Comparison of ENCODE assay signal across 14 mouse cellular contexts in the genomic region with DNA sequence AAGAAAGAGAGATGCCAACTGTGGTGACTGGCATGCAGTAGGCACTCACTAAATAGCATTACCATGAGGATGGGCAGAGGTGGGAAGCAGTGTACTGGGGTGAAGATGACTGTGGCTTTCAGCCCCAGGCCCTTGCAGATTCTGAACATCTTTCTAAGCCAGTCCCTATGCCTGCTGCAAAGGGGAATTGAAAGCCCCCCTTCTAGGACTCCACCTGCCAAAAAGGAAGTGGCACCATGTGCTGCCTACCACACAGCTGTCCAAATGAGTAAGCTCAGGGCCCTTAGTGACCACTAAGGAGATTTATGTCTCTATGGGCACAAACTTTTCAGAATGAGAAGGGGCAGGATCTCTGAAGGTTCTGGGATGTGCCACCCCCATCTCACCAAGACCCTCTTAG. TPM values are rescaled to one million over a fixed set of nuclear protein-coding genes. Genes with fewer than 3 reads are reported as not detected.
DNase-seq lines count a peak whose midpoint lies in the region; ATAC-seq and TF ChIP-seq lines count a peak whose summit lies in the region.
"Had no signal": no experiment of that assay in that cellular context is flagged by ENCODE, and none has a peak within 500 bp of the region (broad histone marks: within the 10 kb centered on the region; RNA-seq: fewer than 3 reads in every experiment).

No protein-coding gene starts in this region.

- H3K9me3 ChIP-seq in forebrain, embryonic 13.5 days (replicated peaks) = 0 out of 2 replicates have a peak, but pooled peaks cover 5% of the 10 kb centered on the region
- H3K9me3 ChIP-seq in forebrain, postnatal 0 days (ENCODE audit: low read length) = 0 out of 2 replicates have a peak, but pooled peaks cover 6% of the 10 kb centered on the region
- no peaks in the 10 kb centered on the region for H3K9me3 ChIP-seq in liver, embryonic 16.5 days (replicated peaks; ENCODE audit: control insufficient read depth, low read length)
- H3K9me3 ChIP-seq in liver, embryonic 11.5 days (ENCODE audit: control insufficient read depth, low read length) = no peaks in the 10 kb centered on the region
- H3K9me3 ChIP-seq in forebrain, embryonic 15.5 days = no peaks in the 10 kb centered on the region
- H3K9me3 ChIP-seq: embryonic facial prominence, embryonic 10.5 days had no signal

- ATAC-seq in forebrain, embryonic 13.5 days = no peak
- no peak for ATAC-seq in forebrain, postnatal 0 days
- ATAC-seq in liver, embryonic 16.5 days (ENCODE audit: low read depth) = no peak
- ATAC-seq in liver, embryonic 11.5 days (replicated peaks; ENCODE audit: low FRiP score) = no peak
- ATAC-seq in megakaryocyte progenitor cell, adult 5-6 weeks (replicated peaks; ENCODE audit: poor library complexity) = peak; percentile 77
- no peak for ATAC-seq in forebrain, embryonic 15.5 days (replicated peaks)

- intact Hi-C loops in left cerebral cortex, postnatal 36 days (cut with DNase I) = no loop called here

- H3K4me3 ChIP-seq in forebrain, embryonic 13.5 days = no peak overlapping the region
- H3K4me3 ChIP-seq in forebrain, postnatal 0 days (ENCODE audit: low read depth, low read length) = no peak overlapping the region
- H3K4me3 ChIP-seq in liver, embryonic 16.5 days (ENCODE audit: low read depth, low read length) = no peak overlapping the region
- H3K4me3 ChIP-seq in liver, embryonic 11.5 days (ENCODE audit: low read depth, low read length) = no peak overlapping the region
- H3K4me3 ChIP-seq in bone marrow macrophage, adult 2 months (ENCODE audit: insufficient read depth, low read length) = no peak overlapping the region
- H3K4me3 ChIP-seq in forebrain, embryonic 15.5 days = no peak overlapping the region
- H3K4me3 ChIP-seq: embryonic facial prominence, embryonic 10.5 days; heart, adult 2 months; myocyte had no signal

- no peaks in the 10 kb centered on the region for H3K27me3 ChIP-seq in forebrain, embryonic 13.5 days
- H3K27me3 ChIP-seq in forebrain, postnatal 0 days (ENCODE audit: insufficient read depth, low read length) = no peaks in the 10 kb centered on the region
- no peaks in the 10 kb centered on the region for H3K27me3 ChIP-seq in liver, embryonic 16.5 days (ENCODE audit: control insufficient read depth, insufficient read depth, low read depth, low read length)
- no peaks in the 10 kb centered on the region for H3K27me3 ChIP-seq in liver, embryonic 11.5 days (replicated peaks; ENCODE audit: control insufficient read depth, insufficient read depth, low read length)
- no peaks in the 10 kb centered on the region for H3K27me3 ChIP-seq in forebrain, embryonic 15.5 days

- TF ChIP-seq POLR2A in bone marrow macrophage, adult 2 months (IDR thresholded peaks at IDR 0.05; ENCODE audit: borderline replicate concordance, low read depth, low read length) = no peak

- H3K4me2 ChIP-seq in forebrain, embryonic 13.5 days = no peak overlapping the region
- no peak overlapping the region for H3K4me2 ChIP-seq in forebrain, postnatal 0 days (ENCODE audit: low read depth)
- no peak overlapping the region for H3K4me2 ChIP-seq in liver, embryonic 16.5 days (ENCODE audit: low read depth, low read length)
- no peak overlapping the region for H3K4me2 ChIP-seq in liver, embryonic 11.5 days
- H3K4me2 ChIP-seq in forebrain, embryonic 15.5 days (replicated peaks) = no peak overlapping the region

- H3K4me1 ChIP-seq in forebrain, embryonic 13.5 days = peaks cover 16% of the 10 kb centered on the region
- H3K4me1 ChIP-seq in forebrain, postnatal 0 days (ENCODE audit: insufficient read depth) = 0 out of 2 replicates have a peak, but pooled peaks cover 2% of the 10 kb centered on the region
- no peaks in the 10 kb centered on the region for H3K4me1 ChIP-seq in liver, embryonic 16.5 days (ENCODE audit: control insufficient read depth, low read depth, low read length)
- H3K4me1 ChIP-seq in liver, embryonic 11.5 days (replicated peaks; ENCODE audit: control insufficient read depth, insufficient read depth, low read length) = no peaks in the 10 kb centered on the region
- H3K4me1 ChIP-seq in bone marrow macrophage, adult 2 months (ENCODE audit: control insufficient read depth, insufficient read depth, low read length) = peaks cover 66% of the 10 kb centered on the region
- peaks cover 9% of the 10 kb centered on the region; the same call in 1 of the 2 replicates for H3K4me1 ChIP-seq in forebrain, embryonic 15.5 days

- peak overlapping the region; percentile 21; the same call in 1 of the 2 replicates for H3K27ac ChIP-seq in forebrain, embryonic 13.5 days
- H3K27ac ChIP-seq in forebrain, postnatal 0 days (ENCODE audit: low read depth, low read length) = no peak overlapping the region
- H3K27ac ChIP-seq in liver, embryonic 16.5 days (ENCODE audit: low read length) = 0 out of 2 replicates have a peak overlapping the region, but pooled peaks have one; percentile 29
- no peak overlapping the region for H3K27ac ChIP-seq in liver, embryonic 11.5 days (ENCODE audit: low read depth, low read length)
- peak overlapping the region; percentile 98 for H3K27ac ChIP-seq in bone marrow macrophage, adult 2 months (ENCODE audit: insufficient read depth, low read depth, low read length)
- no peak overlapping the region; the same call in 1 of the 2 replicates for H3K27ac ChIP-seq in forebrain, embryonic 15.5 days (replicated peaks)
- H3K27ac ChIP-seq: embryonic facial prominence, embryonic 10.5 days; heart, adult 2 months; stomach, postnatal 0 days had no signal

- no peak for TF ChIP-seq CTCF in forebrain, postnatal 0 days (IDR thresholded peaks at IDR 0.05; ENCODE audit: low read depth)
- TF ChIP-seq CTCF in bone marrow macrophage, adult 2 months (IDR thresholded peaks at IDR 0.05; ENCODE audit: low read depth, low read length) = no peak

- no peak for DNase-seq in forebrain, postnatal 0 days
- no peak for DNase-seq in liver, embryonic 11.5 days (ENCODE audit: low spot score)
- DNase-seq in left cerebral cortex, postnatal 36 days (ENCODE audit: low spot score in 2 of 2) = no peak
- DNase-seq: cerebellum, adult 9-11 months; thymus, postnatal 36 days had no signal

- no peak overlapping the region for H3K9ac ChIP-seq in forebrain, embryonic 13.5 days
- H3K9ac ChIP-seq in forebrain, postnatal 0 days = no peak overlapping the region
- H3K9ac ChIP-seq in liver, embryonic 16.5 days (ENCODE audit: low read depth, low read length) = no peak overlapping the region
- no peak overlapping the region for H3K9ac ChIP-seq in liver, embryonic 11.5 days (ENCODE audit: low read depth, low read length)
- H3K9ac ChIP-seq in forebrain, embryonic 15.5 days (replicated peaks) = no peak overlapping the region

- H3K36me3 ChIP-seq in forebrain, embryonic 13.5 days (ENCODE audit: poor library complexity, severe bottlenecking) = no peaks in the 10 kb centered on the region
- no peaks in the 10 kb centered on the region for H3K36me3 ChIP-seq in forebrain, postnatal 0 days (ENCODE audit: insufficient read depth)
- H3K36me3 ChIP-seq in liver, embryonic 16.5 days (ENCODE audit: control insufficient read depth, insufficient read depth) = no peaks in the 10 kb centered on the region
- no peaks in the 10 kb centered on the region for H3K36me3 ChIP-seq in liver, embryonic 11.5 days (ENCODE audit: control insufficient read depth, insufficient read depth, low read length)
- no peaks in the 10 kb centered on the region for H3K36me3 ChIP-seq in forebrain, embryonic 15.5 days
- H3K36me3 ChIP-seq: embryonic facial prominence, embryonic 10.5 days had no signal

RNA-seq across cellular contexts. Expression of a gene that starts 44.5 kb away (rescaled TPM):
- 6.2 and 8.4 TPM in 2 replicates for polyA plus RNA-seq in forebrain, embryonic 13.5 days (2015; fragmentation: Nextera tagmentation; extraction: Ambion mirVana)
- total RNA-seq in forebrain, postnatal 0 days (2014; rRNA removed) = 35.6 and 60.8 TPM in 2 replicates
- polyA plus RNA-seq in forebrain, postnatal 0 days (2015; fragmentation: Nextera tagmentation; extraction: Ambion mirVana) = 5.0 and 11.7 TPM in 2 replicates
- 0.06 and 0.14 TPM in 2 replicates for polyA plus RNA-seq in liver, embryonic 16.5 days (2015; fragmentation: Nextera tagmentation; extraction: Ambion mirVana)
- 1.3 and 1.5 TPM in 2 replicates for polyA plus RNA-seq in liver, embryonic 11.5 days (2014; fragmentation: Nextera tagmentation; extraction: Ambion mirVana)
- polyA plus RNA-seq in bone marrow macrophage, adult 2 months (2012; ENCODE audit: insufficient read depth, insufficient read length, missing spikeins) = 0.40 and 0.60 TPM in 2 replicates
- total RNA-seq in megakaryocyte progenitor cell, adult 5-6 weeks (2015) = 1.9 and 2.2 TPM in 2 replicates
- 1.1 and 1.6 TPM in 2 replicates for total RNA-seq in megakaryocyte progenitor cell, adult 5-6 weeks (2017)
- 10 to 100 TPM; 26.8 to 30.3 TPM for total RNA-seq in left cerebral cortex, postnatal 36 days (2021)
- polyA plus RNA-seq in forebrain, embryonic 15.5 days (2015; fragmentation: Nextera tagmentation; extraction: Ambion mirVana) = 8.6 and 9.3 TPM in 2 replicates
- polyA plus RNA-seq: myocyte had no signal

Comparison
In these comparisons a context has a peak if more than half of its experiments do, and no peak if none do; other contexts are left out.
1. H3K27ac ChIP-seq: peak in forebrain, embryonic 13.5 days (single experiment), liver, embryonic 16.5 days (single experiment) and bone marrow macrophage, adult 2 months (single experiment); none in forebrain, postnatal 0 days (single experiment), liver, embryonic 11.5 days (single experiment) and forebrain, embryonic 15.5 days (single experiment).